Mouse (Mus musculus) cortical plate, adult 2 months (tissue): Measurements from ENCODE around the gene Sec14l3.

Experiments used
- CTCF ChIP-seq: fragments of 200-500 bp; IDR thresholded peaks from 2 replicates; pipeline ENCODE4 v1.5.1; 2011; ENCODE audit warnings: mild to moderate bottlenecking, control low read depth, low read length; ENCODE audit not compliant: insufficient read depth; ENCODE audit errors: extremely low read depth
- POLR2A ChIP-seq: fragments of 200-500 bp; IDR thresholded peaks from 2 replicates; pipeline ENCODE4 v1.6.1; 2011; ENCODE audit warnings: mild to moderate bottlenecking, low read length, control low read depth; ENCODE audit not compliant: insufficient read depth; ENCODE audit errors: extremely low read depth

DNA sequence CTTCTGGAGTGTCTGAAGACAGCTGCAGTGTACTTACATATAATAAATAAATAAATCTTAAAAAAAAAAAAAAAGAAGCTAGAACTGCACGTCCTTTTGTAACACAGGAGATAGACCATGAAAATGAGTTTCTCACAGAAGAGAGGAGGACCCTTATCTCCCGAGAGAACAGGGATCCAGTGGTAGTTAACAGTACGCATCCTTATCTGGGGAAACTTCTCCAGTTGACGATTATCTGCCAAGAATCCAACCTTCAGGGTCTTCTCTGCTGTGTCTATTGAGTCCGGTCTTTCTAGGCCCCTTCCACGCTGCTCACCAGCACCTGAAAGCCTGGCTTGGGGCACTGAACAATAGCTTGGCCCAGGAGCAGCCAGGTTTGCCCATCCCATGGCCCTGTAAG, 49.3 kb downstream of the Sec14l3 start:
- no peak for TF ChIP-seq CTCF
- TF ChIP-seq POLR2A: no peak
